Mouse (Mus musculus) gastrocnemius, postnatal 4 days (tissue): ENCODE measurements around the gene App. TPM values are rescaled to one million over a fixed set of nuclear protein-coding genes. Genes with fewer than 3 reads are reported as not detected.

ENCODE experiments used
- DNase-seq, 2 experiments: peaks; one replicate each; pipeline ENCODE4 v3.0.0; 2021 to 2022; ENCODE audit warnings: low spot score in 2 of 2, mixed read lengths in 2 of 2
- total RNA-seq, 2 experiments: library from RNA; stranded (reverse); gene quantifications; 2 replicates each; pipeline ENCODE4 v1.2.3; 2021

The App gene
- total RNA-seq, 2 experiments from 2014 or later = 259 to 283 TPM

DNA sequence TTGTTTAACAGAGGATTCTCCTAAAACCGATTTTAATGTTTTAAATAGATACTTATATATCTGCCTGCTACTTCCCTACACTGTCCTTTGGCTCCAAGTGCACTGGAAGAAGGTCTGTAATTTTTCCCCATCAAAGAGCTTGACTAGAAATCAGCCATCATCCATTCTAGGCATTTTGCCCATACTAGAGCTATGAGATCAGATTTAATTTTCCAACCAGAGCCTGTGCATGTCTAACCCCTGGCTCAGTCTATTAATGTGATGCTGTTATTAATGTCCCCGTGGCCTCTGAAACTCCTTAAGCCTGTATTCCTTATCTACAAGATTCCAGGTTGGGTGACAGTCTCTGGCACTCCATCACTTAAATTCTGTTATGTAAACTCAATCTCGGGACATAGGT lies 190.1 kb downstream of the App start:
- no peak for DNase-seq

DNA sequence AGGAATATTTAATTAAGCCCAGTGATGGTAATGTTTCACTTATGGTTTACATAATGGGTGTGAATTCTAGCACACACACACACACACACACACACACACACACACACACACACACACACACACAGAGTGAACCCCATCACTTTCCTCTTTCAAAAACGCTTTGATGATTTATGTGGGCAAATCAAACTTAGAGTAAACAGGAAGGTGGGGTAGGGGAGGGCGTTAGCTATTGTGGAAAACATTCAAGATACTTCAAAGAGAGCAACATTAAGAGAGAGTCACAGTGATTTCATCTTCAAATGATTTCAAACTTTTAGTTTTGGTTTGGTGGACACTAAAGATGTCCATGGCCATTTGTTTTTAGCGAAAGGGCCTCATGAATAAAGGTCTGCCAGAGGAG lies 191.0 kb downstream of the App start:
- no peak for DNase-seq

DNA sequence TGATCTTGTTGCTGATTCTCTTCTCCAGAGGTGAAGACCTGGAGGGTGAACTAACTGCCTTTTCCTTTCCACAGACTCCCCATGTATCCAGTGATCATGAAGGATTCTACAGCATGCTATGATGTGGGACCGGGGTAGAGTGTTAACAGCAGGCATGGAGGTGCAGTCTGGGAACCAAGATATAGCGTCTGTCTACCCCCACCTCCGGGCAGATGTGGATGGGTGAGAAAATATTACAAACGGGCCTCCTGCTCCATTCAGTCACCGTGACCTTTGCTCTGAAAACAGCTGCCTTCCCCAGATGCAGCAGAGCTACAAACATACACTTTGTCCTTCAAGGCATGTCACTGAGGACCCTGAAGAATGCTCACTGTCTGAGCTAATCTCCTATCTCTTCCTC lies 195.0 kb downstream of the App start:
- no peak for DNase-seq

DNA sequence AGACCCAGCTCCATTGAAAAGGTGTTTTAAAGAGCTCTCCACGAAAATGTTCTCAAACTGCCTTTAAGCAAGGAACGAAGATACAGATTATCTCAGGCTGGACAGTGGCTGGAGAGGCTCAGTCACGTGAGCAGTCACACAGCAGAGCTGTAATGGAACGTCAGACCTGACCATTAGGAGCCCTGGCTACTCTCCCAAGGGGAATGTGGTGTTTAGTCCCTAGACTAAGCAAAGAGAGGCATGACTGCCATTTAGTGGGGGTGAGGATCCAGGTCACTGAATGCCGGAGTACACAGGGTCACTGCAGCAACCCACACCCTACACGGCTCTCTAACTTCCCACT lies 199.4 kb downstream of the App start:
- DNase-seq = no peak

DNA sequence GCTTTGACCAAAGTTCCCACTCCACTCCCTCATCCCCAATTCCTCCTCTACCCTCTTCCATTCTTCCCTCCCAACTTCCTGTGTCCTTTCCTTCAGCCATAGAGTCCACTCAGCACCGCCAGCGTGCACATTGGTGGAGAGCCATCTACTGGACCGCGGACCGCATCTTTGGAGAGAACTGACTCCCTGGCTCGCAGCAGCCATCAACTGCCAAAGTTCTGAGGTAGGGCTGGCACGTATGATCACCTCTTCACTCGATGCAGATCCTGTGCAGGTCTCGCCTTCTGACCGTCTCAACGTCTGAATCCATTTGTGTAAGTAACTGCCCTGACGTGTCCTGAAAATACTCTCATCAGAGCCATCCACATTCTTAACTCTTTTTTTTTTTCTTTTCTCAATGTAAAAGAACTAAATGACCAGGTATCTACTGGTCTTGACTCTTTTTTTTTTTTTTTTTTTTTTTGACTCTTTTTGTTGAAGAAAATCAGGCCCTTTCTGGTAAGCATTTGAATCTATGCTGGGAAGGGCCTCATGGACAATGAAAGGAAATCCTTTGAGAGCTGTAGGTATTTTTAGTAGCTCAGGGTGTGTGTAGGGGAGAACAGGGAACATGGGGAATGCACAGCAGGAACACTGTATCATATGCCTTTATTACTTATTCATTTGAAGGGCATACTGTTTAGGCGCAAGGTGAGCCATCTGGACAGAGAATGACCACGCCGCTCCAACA lies 200.0 kb downstream of the App start:
- no peak for DNase-seq

DNA sequence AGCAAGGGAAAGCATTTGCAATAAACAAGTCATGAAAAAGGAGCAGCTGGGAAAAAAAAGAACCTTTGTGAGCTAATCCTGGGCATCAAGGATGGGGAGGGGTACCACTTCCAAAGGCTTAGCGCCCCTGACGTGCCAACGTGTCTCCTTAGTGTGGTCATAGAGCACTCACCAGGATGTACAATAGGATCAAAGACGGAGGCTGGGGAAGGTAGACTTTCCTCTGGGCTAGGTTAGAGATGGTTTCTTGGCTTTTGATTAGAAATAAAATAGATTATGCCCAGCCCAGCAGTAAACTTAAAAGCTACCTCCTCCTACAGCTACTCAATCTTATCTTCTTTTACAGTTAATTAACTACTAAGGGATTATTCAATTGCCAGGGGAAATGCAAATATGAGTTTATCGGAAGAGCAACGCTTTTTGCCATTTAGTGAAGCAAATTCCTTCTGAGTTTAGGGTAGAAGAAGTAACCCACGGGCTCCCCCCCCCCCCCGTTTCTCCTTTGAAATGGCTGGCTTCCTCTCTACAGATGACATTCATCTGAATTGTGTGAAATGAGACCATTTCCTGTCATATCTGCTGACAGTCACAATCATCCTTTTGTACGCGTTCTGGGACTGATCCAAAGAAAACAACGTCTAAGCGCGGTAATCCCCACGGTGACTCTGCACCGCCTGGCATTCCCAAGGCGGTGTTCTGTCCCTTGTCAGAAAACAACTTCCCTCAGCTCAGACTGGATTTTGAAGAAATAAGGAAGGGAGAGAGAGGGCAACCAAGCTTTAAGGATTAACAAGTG lies 201.8 kb downstream of the App start:
- DNase-seq = no peak

DNA sequence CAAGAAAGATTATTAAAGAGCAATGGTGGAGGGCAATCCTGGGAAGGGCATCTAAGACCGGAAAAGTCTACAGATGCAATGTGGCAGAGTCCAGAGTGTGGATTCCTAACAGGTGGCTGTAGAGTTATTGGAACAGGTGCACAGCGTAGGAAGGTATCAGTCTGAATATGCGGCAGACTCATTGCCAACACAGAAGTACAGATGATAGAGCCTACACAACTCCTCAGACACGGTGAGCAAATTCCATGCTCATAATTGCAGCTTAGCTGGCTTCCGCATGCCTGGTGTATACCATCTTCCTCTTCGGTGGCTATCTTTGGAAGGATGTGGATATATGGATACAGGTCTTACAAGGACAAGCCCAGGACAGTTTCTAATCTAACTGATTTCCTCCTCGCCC lies 204.5 kb downstream of the App start:
- DNase-seq = no peak

DNA sequence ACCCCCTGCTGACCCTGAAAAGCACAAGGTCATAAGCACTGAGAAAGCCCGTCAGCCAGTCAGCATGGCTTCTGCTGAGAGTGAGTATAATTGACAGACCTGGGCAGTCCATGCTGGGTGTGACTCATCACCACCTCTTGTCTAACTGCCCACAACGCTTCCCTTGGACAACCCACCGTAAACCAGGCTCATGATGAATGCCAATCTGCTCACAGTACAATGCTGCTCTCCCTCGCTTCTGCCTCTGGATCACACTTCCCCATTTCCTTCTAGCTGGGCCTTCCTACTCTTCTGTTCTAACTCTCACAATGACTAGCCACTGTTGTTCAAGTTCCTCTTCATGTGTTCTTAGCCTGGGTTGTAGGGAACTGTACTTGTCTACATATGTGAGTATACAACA lies 206.6 kb downstream of the App start:
- no peak for DNase-seq

DNA sequence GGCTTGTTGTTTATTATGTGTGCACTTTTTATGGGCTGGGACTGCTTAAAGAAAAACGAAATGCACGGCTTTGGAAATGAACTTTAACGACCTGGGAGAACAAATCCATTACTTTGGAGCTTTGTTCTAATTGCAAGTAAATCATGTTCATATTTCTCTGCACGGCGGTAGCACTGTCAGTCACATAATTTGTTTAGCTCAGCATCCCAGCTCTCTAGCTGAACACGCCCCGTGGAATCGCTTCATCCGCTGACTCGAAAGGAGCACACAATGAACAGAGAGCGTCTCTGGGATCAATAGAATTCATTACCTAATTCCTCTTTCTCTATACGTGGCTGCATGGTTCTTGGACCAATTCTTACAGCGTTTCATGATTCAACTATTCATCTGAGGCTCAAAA lies 207.5 kb downstream of the App start:
- no peak for DNase-seq

DNA sequence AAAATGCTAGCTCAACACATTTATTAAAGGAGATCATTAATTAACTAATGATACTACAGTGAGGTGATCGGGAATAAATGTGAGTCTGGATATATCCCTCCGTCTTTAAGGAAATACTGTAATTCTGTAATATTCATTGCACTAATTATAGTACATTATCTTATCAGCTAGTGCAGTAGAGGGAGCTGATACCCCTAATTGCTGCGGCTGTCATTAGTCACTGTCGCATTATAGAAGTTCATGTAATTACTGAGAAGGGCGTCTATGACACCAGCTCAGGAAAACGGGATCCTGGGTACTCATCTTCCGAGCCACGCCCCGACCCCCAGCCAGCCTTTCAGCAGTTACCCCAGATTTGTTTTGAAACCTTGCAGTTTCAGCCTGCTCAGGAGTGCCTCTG lies 209.6 kb downstream of the App start:
- no peak for DNase-seq

DNA sequence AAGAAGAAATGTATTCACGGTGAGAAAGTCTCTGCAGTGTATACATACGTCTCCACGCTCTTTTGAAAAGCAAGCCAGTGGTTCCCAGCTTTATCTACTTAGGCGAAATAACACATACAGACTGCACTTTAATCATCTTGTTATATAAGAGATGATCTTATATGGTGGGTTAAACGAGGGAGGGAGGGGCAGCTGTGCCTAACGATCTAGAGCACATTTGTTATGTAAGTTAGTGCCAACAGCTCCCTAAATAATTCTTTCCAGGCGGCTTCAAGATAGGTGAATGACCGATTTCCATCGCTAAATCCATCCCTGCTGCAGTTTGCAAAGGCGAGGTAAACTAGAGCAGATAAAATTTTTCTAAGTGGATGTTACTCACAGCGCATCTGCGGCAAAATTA lies 210.0 kb downstream of the App start:
- no peak for DNase-seq

DNA sequence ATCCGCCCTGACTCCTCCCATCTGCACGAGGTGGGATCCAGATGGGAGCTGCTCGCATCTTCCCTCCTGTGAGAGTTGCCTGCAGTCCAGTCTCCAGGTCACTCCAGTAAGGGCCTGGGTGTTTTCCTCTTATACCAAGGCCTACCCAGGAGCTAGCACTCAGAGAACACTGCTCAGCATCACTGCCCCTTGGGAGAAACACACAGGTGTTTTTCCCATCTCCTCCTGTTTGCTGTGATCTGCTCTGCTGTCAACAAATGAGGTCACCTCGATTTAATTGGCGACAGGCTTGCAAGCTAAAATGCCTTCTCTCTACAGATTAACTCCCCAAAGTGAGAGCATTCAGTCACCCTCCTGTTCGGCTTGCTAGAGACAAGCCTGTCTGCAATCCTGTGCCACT lies 216.3 kb downstream of the App start:
- DNase-seq = no peak

DNA sequence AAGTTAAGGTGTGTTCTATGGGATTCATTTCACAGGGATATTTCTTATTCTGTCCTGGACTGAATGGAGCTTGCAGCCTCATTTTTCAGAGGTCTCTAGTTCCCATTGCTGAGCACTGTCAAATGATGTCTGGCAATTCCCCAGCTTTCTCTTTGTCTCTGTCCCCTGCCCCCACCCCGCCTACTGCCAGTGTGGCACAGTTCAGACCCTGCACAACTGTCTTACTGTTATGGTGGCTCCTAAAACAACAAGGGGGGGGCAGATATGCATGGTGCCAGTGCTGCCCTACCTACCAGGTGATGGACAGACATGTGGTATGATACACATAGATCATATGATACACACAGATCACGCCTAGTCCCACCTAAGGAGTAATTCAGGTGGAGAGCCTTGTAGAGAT lies 216.9 kb downstream of the App start:
- DNase-seq = no peak

DNA sequence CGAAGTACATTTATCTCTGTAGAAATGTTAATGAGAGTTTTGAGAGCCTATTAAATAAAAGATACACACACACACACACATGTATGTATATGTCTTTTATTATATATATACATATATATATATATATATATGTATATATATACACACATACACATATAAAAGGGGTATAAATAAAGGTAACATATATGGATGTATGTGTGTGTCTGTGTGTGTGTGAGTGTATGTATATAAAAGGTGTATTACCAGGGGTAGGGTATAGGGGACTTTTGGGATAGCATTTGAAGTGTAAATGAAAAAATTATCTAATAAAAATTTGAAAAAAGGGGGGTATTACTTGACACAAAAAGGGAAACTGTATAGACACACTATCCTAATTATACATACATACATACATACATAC lies 217.7 kb downstream of the App start:
- DNase-seq = no peak

DNA sequence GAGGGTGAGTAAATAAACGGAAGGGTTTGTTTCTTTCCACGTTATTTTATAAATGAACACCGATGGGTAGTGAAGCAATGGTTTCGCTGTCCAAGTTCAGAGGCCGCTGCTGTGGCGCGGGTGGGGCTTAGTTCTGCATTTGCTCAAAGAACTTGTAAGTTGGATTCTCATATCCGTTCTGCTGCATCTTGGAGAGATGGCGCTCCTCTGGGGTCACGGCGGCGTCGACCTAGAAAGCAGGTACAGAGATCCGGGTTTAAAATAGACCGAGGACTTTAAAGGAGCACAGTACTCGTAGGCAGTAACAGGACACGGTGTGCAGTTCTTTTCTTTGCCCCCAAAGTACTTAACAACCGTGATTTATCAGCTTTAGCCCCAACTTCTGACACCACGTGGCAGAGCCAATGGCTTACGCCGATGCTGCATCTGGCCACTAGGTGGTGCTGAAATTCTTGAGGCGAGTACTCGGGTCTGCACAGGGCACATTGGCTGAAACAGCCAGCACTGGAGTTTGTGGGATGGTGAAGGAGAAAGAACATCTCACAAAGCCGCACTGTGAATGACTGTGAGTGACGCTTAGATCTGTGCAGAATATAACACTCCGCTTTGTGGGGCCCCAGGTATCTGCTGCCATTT lies 218.2 kb downstream of the App start:
- peak; percentile 76 to 87 for DNase-seq

DNA sequence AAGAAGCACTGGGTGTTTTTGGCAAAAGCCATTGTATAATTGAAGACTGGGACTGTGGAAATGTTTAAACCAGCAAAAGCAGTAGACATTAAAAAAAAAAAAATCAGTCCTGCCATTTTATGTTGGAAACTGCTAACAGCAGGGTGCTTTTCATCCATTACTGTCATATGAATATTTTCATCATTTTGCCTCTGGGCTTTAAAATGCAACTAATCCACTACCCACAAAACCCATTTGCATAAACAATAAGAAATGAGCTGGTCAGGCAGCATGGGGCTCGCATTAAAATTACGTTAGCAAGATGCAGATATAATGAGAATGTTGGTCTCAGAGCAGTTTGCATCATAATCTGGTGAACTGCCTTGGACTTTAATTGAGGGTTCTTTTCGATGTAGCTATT lies 242.5 kb downstream of the App start:
- DNase-seq = no peak

DNA sequence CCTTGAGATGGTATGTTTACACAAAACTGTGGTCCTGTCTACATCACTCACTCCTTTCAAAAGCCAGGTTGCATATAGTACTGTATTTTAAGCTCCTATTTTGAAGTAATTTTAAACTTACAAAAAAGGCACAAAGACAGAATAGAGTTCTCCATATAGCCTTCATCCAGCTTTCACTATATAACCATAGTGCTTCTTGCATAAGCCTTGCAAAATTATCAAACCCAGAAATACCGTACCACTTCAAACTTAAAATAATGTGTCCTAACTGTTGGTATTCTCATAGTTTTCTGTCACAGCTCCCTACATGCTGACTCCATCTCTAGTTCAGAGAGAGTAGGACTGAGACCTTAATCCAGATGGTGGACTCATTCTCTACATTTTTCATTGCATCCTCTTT lies 245.7 kb downstream of the App start:
- no peak for DNase-seq

DNA sequence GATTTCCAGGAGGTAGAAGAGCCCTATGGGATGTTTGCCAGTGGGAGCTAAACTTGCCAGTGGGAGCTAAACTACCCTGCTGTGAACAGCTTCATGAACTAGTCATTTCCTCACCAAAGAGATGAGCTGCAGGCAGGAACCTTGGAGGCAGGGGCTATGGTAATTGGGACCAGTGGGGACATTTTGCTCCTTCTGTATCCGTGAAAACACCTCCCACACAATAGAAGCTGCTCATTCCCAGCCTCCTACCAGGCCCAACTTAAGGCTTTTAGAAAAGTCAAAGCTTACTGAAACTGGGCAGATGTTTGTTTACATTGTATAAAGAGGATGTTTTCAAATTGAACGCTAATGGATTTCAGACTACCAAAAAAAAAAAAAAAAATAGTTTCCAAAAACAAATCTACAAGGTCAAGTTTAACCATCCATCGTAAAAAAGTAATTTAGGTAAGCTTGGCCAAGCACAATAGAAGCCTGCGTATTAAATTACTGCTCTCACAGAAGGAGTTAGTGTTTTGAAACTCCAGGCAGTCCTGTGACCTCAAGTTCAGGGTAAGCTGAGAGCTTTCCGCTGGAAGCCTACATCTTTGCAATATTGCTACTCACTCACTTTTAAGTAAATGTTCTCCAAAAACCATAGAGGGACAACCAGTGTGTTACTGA lies 253.8 kb downstream of the App start:
- DNase-seq = no peak

DNA sequence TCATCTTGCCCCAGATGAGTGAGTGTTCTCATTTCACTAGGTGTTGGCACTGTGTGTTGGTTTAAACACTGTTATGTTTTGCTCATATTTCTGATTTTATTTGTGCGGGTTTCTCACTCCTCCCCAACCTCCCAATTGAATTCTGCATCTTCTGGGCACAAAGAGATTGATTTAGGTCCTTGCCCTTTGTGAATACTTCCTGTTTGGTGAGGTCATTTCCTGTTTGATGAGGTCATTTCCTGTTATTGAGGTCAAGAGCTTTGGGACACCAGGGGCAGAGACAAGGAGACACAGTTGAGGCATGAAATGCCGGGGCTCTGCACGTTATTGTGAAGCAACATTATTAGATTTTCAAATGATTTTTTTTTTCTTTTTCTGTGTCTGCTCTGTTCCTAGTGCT lies 254.5 kb downstream of the App start:
- no peak for DNase-seq

DNA sequence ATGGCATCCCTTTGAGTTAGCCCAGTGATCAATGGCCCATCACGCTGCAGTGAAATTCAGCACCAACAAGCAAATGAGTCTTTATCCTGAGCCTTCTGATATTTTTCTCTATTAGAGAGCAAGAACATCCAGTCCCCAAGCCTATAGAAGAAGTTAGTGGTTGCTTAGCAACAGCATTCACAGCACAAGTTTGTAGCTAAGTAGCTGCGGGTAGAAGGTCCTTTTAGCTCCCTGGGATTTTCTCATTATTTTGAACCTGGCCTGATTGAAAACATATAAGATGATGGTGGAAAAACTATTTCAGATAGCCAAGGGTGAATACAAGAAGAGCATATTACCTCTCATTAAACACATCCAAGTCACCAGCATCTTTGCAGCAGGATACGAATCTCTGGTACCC lies 256.8 kb downstream of the App start:
- DNase-seq = no peak

DNA sequence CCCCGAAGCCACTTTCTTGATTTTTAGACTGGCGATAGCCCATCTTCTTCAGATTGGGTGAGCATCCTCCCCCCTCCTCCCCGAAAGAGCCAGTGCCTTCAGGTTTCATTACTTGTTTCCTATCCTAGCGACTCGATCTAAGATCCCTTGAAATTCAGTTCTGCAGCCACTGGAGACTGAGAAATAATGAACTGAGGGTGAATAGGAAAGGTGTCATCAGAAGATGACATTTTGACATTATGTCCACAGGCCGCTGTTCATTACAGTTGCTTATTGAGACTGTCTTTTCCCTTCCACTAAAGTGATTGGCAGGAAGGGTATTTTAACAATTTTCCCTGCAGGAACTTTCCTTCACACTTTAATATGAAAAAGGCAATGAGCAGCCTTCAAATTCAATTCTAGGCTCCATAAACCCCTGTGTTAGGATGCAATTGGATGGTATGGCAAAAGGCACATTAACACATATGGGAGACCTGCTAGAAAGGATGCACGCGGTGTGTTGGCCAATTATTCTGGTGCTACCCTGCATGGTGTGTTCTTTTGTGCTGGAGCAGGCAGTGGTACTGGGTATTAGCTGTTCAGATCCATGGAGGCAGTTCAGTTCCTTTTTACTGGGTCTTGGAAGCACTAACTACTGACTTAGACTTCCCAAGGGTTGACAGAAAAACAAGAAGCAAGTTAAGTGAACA lies 261.9 kb downstream of the App start:
- DNase-seq = no peak

DNA sequence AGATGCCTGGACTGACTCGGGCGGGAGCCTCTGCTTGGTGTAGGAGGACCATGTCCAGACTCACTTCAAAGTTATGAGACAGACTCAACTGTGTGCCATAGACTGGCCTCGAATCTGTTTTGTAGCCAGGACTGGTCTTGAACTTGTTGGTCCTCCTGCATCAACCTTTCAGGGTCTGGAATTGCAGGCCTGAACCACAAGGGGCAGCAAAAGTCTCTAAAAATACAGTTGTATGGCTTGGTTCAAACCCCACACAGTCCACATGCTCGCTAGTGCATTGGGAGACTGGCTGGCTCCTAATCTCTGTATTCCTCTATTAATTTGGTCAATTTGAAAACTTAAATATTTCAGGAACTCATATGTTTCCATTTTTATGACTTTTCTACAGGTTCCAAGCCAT lies 270.6 kb downstream of the App start:
- DNase-seq = no peak
